Mouse (Mus musculus): ENCODE data around the gene Ino80e.

- TF ChIP-seq EP300 (IDR thresholded peaks at IDR 0.05; ENCODE audit: low read depth) = no peak
- TF ChIP-seq CTCF (IDR thresholded peaks at IDR 0.05; ENCODE audit: low read depth) = no peak
These were observed 5.3 kb downstream of the Ino80e start for GRCm38 (mm10) chr7:126856741-126857420.
